Comparison of ENCODE assay signal across 12 mouse cellular contexts in genomic region chr8:106809726-106810125, GRCm38 (mm10).
"Had no signal": no experiment of that assay in that cellular context is flagged by ENCODE, and none has a peak within 500 bp of the region (broad histone marks: within the 10 kb centered on the region; RNA-seq: fewer than 3 reads in every experiment).

No protein-coding gene starts in this region.

- H3K36me3 ChIP-seq: limb, embryonic 15.5 days had no signal

- ATAC-seq: liver, embryonic 12.5 days; midbrain, embryonic 13.5 days had no signal

- H3K4me1 ChIP-seq: limb, embryonic 15.5 days; liver, embryonic 12.5 days; neural tube, embryonic 13.5 days had no signal

- H3K4me2 ChIP-seq: limb, embryonic 15.5 days; liver, embryonic 12.5 days; lung, embryonic 14.5 days; midbrain, embryonic 13.5 days; neural tube, embryonic 13.5 days had no signal

- DNase-seq: kidney, postnatal 36 days; layer of hippocampus, postnatal 36 days; lung, embryonic 14.5 days; lung, postnatal 10 days; lung, postnatal 4 days; thymus, postnatal 4 days had no signal

- H3K27me3 ChIP-seq: limb, embryonic 15.5 days; liver, embryonic 12.5 days; midbrain, embryonic 13.5 days; neural tube, embryonic 13.5 days had no signal

- H3K4me3 ChIP-seq: limb, embryonic 15.5 days; liver, embryonic 12.5 days; megakaryocyte, embryonic 14.5 days; midbrain, embryonic 13.5 days; neural tube, embryonic 13.5 days had no signal

- H3K27ac ChIP-seq: limb, embryonic 15.5 days; liver, embryonic 12.5 days; midbrain, embryonic 13.5 days; neural tube, embryonic 13.5 days; stomach, postnatal 0 days had no signal

- H3K9me3 ChIP-seq: limb, embryonic 15.5 days; midbrain, embryonic 13.5 days; neural tube, embryonic 13.5 days had no signal

- H3K9ac ChIP-seq: limb, embryonic 15.5 days; liver, embryonic 12.5 days; lung, embryonic 14.5 days; midbrain, embryonic 13.5 days; neural tube, embryonic 13.5 days had no signal
